Mouse (Mus musculus) brain, embryonic 14.5 days (tissue): ENCODE data around the gene Ikzf4.

ENCODE experiments used
- CTCF ChIP-seq: fragments of 200-500 bp; IDR thresholded peaks from 2 replicates; pipeline ENCODE4 v1.5.1; 2012; ENCODE audit warnings: inconsistent platforms, mild to moderate bottlenecking, moderate library complexity, borderline replicate concordance; ENCODE audit not compliant: insufficient read depth, insufficient read length; ENCODE audit errors: extremely low read depth
- POLR2A ChIP-seq: fragments of 200-500 bp; IDR thresholded peaks from 2 replicates; pipeline ENCODE4 v1.6.1; 2012; ENCODE audit warnings: mild to moderate bottlenecking, inconsistent platforms, borderline replicate concordance; ENCODE audit not compliant: poor library complexity, insufficient read depth, insufficient read length, severe bottlenecking; ENCODE audit errors: extremely low read depth

DNA sequence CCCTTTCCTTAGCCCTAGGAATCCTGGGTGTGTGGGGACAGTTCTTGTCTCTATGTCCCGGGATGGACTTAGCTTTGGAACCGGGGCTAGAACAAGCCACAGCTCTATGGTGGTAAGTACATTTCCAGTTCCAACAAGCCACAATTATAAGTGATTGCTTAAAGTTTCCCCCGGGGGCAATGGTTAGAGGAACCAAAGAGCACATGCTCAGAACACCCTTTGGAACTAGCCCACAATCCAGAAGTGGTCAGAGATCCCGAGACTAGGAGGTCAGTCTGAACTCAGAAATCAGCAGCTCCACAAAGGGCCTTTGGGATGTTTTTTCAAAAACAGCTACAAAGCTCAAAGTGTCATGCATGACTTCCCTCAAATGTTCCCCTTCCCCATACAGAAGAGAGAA, 8.1 kb upstream of the Ikzf4 start:
- TF ChIP-seq CTCF, result no peak
- no peak for TF ChIP-seq POLR2A
